Mouse (Mus musculus) thymus, postnatal 0 days (tissue): ENCODE data around the gene Cacna1h. TPM values are rescaled to one million over a fixed set of nuclear protein-coding genes. Genes with fewer than 3 reads are reported as not detected.

Source experiments
- DNase-seq: peaks from one replicate; pipeline ENCODE4 v3.0.0-alpha.2; 2015; ENCODE audit warnings: low spot score
- polyA plus RNA-seq: library from polyadenylated mRNA; unstranded; fragments of >200 nt; fragmentation: Nextera tagmentation; extraction: Ambion mirVana; gene quantifications from 2 replicates; pipeline ENCODE4 v1.2.1, GENCODE M21; 2015

The Cacna1h gene
- polyA plus RNA-seq, 1 experiment from 2014 or later = 0.18 TPM

DNA sequence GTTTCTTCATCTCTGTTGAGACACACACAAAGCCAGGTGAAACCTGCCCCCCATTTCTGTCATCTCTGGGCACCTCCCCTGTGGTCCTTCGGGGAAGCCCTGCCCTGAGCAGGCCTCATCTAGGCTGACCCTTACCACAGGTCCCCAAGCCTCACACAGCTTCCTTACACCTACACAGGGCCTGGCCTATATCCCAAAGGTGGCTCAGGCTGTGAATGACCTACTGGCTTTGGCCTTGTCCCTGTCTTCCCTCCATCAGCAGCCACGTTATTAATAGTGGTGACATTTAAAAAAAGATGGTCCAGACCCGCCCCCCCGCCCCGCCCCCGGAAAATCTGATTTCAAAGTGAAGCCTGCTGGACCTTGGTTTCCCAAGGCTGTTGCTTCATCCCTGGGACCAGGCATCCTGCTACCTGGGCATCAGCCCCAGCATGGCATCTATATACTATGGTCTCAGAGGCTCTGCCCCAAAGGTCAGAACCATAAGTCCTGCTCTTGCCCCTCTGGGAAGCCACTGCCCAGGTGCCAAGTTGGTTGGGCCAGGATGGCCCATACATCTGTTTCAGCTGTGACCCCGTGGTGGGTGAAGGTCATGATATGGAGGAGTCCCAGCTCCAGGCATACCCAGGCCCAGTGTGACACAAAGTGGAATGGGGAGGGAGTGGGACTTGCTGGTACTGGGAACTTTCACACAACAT is 25.1 kb downstream of the Cacna1h start:
- no peak for DNase-seq

DNA sequence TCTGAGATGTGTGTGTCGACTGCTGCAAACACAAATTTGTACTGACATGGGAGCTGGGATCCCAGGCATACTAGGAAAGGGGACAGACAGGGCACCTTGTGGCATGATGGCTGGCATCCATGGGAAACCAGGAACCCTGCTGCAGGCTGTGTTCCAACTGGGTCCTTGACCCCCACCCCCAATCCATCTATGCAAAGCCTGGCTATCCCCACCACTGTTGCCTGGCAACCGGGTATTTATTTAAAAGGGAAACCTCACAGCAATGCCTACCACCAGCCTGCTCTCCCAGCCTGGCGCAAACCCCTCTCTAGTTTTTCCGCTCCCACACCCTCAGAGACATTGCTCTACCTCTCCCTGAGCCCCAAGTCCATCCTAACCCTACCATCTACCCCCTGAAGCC is 26.2 kb downstream of the Cacna1h start:
- DNase-seq = no peak

DNA sequence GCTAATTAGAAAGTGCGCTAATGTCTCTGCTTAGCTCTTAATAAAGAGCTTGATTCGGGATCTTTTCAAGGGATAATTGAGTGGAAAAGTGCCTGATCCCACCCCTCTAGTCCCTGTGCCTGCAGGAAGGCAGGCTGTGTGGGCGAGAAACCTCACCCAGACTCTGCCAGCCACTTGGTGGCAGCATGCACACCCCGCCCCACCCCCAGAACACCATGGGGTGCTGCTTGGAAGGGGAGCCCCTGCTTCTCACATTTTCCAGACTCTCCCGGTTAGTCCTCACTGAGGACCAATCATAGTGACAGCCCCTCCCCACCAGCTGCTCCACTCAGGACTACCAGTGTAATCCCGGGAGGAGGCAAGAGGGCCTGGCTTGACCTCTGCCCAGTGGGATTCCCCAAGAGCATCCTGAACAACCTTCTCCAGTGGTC is 27.6 kb downstream of the Cacna1h start:
- DNase-seq = no peak

DNA sequence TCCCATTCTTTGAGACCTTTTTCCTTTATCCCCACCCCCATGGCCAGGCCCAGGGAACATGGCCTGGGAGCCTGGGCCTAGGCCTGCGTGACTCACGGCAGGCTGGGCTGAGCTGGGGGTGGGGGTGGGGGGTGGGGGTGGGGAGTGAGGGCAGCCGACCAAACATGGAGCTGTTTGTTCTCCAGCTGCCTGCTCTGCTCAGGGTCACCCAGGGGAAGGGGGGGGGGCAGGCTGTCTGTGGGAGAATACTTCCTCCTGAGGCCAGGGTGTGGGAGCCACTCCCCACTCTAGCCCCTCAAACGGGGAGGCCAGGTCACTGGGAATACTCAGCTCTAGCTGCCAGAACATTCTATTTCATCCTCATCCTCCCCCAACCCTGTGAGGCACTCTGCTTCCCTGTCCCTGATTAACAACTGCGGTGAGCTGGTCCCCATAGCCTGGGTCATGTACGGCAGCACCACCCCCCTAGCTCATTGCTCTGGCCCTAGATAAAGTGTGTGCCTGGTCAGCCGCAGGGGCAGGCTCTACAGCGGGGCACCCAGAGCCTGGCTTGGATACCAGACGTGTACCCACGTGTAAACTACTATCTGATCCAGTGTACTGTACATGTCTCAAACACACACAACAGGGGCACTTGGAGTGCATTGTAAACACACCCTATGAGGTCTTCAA is 28.2 kb downstream of the Cacna1h start:
- no peak for DNase-seq

DNA sequence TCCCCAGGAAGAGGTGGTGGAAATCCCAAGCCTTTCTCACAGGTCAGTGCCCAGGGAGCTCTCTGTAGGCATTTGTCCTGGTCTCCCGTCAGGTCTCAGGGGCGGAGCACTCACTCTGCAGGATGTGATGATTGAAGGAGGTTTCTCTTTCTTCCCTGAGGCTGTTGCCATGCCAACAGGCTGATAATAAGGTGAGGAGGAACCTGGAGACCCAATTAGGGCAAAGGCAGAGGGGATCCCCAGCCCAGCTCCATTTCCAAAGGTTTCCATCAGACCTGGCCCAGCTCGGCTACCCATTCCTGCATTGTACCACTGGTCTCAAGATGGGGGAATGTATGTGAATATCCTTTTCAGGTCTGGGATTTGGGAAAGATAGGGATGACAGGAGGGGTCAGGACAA is 29.4 kb downstream of the Cacna1h start:
- no peak for DNase-seq

DNA sequence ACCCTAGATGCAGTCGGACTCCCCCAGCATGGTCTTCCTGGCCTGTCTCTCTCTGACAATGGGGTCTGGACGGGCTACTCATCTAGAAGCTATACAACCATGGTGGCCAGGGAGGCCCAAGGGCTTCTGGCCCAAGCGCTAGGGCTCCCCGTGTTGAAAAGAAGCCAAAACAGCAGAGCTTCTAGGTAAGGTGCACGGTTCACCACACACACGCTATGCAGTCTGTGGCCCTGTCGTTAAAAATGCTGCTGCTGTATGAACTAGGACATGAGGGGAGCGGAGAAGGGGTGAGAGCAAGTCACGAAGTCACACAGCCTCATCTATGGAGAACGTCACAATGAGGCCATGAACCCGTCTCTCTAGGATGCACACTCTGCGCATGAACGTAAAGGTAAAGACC is 31.4 kb downstream of the Cacna1h start:
- DNase-seq = no peak

DNA sequence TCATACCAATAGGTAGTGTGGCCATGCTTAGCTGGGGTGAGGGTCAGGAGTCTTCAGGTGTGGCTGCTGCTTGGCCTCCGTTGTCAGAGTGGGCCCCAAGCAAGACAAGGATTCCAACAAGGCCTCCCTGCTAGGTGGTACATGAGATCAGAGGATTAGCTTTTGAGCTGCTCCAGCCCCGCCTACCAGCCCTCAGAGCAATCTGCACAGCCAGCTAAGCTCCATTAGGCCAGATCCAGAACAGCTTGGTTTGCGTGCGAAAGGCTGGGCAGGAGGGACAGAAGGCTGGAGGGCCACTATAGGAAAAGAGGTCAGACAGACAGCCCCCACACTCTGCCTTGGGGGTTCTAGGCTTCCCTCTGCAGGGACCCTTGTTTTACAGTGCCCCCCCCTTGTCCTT is 32.1 kb downstream of the Cacna1h start:
- no peak for DNase-seq

- peak; percentile 25 for DNase-seq
Observed at GRCm38 (mm10) chr17:25400443-25400842, 33.1 kb downstream of the Cacna1h start.

DNA sequence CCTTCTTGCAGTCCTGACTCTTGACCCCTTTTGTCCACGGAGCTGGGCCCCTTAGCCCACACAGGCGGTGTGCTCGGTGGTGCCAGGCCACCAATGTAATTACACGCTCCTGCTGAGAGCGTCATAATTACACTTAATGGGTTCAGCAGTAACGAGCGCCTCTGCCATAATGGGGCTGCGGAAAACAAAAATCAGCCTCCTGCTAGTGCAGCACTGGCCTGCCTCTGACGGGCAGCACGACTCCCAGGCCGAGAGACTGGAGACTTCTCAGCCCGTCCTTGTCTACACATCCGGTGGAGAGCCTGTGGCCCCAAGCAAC is 35.1 kb downstream of the Cacna1h start:
- no peak for DNase-seq

DNA sequence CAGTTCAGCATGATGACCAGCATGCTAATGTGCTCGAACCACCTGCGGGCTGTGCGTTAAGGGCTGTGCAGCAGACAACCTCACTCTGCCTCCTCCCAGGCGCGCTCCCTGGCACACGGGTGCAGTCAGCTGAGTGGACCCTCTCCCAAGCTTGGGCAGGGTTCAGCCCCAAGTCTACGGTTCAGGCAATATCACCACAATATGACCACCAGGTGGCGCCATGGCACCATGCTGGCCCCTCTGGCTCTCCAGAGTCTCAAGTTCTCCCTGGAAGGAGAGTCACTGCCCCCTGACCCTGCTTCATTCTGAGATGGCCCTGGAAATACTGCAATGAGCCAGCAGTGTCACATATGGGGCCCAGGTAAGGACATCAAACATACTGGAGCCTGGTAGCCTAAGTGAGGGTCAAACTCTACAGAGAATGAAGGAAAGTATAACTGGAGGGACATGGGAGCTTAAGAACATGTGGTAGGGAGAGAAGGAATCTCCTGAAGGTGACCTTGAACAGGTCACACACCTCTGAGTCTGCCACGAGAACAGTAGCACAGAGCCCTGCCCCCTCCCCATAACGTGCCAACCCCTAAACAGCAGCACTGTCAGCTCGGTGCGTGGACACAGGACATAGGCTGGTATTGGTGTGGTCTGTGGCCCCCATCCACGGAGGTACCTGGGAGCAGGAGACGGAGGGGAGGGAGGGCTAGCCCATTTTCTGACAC is 35.6 kb downstream of the Cacna1h start:
- peak; percentile 51 for DNase-seq

- no peak for DNase-seq
Observed at GRCm38 (mm10) chr17:25394526-25394925, 39.1 kb downstream of the Cacna1h start.

DNA sequence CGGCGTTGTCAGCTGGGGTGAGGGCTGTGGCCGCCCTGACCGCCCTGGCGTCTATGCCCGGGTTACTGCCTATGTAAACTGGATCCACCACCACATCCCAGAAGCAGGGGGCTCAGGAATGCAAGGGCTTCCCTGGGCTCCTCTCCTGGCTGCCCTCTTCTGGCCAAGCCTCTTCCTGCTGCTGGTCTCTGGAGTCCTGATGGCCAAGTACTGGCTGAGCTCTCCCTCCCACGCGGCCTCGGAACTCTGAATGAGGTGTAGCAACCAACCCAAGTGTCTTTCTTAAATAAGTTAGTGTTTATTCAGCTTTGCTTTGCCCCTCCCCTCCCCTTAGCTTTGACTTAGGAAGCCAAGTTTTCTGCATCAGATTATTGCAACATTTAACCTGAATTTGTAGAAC is 59.6 kb downstream of the Cacna1h start:
- DNase-seq = no peak

- no peak for DNase-seq
Observed at GRCm38 (mm10) chr17:25372491-25372890, 61.1 kb downstream of the Cacna1h start.

- no peak for DNase-seq
Observed at GRCm38 (mm10) chr17:25368973-25369372, 64.6 kb downstream of the Cacna1h start, which contains the start of gene Tpsg1. Tpsg1 (plus strand) TSS chr17:25369273.

- DNase-seq = no peak
Observed at GRCm38 (mm10) chr17:25366005-25366404, 67.6 kb downstream of the Cacna1h start, which contains the start of gene Tpsb2. Tpsb2 (plus strand) TSS chr17:25366305.

GRCm38 (mm10) chr17:25363726-25364125 is 69.9 kb downstream of the Cacna1h start:
- DNase-seq = peak; percentile 38

DNA sequence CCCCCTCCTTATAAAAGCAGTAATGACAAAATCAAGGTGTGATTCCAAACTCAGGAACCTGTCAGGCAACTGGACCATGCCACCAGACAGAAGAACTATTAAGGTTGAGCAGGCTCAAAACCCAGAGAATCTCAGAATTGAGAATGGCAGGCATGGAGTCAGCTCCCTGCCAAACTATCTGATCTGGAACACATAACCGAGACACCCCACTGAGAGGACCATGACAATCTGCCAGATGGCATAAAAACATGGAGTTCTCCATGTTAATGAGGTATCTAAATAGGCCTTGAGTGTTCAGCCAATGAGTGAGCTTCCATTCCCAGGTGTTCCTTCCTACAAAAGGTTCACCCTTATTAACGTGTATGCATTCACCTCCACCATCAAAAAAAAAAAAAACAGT is 72.3 kb downstream of the Cacna1h start:
- no peak for DNase-seq

DNA sequence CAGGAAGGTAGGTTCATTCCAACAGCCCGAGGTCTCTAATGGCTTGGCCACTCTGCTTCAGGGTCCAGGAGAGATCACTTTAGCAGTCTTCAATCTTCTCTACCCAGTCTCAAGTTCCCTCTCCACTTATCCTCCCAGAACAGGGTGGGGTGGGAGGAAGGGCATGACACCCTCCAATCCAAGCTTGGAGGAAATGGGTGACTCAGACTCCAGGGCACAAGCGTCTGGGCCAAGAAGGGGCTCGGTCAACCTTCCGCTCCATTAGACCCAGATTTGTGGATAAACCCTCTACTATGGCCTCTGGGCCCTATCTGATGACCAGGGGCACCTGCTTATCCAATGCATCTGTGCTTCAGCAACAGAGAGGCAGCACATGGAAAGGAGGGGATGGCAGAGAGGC is 88.1 kb downstream of the Cacna1h start, which contains the start of gene Tpsab1:
Gene Tpsab1, minus strand, starts transcription at position 101 of the 400 bp plus-strand sequence.
- DNase-seq = no peak

- no peak for DNase-seq
Observed at GRCm38 (mm10) chr17:25341490-25341889, 92.1 kb downstream of the Cacna1h start.

DNA sequence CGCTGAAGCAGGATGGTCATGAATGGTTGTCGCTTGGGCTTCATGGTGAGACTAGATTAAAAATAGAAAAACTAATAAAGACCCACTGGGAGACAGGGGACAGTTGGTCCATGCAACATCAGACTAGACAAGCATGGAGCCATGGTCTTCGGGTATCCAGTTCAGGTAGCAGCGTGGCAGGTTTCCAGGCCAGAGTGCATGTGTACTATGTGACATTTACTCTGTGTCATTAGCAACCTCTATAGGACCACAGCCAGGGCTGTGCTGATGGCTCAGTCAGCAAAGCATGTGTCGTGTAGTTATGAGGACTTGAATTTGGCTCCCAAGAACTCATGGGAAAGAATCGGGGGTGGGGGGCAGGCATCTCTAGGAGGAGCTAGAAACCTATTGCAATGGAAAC is 93.6 kb downstream of the Cacna1h start:
- no peak for DNase-seq

DNA sequence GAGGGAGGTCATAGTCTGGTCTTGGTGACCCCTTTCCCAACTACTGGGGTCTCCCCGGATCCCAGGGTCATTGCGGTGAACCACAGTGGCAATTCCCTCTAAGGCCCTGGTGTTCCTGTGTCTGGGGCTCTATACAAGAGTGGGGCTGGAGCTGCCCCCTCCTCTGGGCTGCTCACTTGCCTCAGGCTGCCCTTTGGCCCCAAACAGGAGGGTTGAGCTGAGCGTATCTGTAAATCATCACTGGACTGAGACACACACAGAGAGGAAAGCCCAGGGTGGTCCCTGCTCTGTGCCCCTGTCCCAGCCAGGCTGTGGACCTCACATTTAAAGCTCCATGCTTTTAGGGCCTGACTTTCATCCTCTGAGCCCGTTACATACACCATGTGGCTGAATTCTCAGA is 95.4 kb downstream of the Cacna1h start:
- DNase-seq = no peak

DNA sequence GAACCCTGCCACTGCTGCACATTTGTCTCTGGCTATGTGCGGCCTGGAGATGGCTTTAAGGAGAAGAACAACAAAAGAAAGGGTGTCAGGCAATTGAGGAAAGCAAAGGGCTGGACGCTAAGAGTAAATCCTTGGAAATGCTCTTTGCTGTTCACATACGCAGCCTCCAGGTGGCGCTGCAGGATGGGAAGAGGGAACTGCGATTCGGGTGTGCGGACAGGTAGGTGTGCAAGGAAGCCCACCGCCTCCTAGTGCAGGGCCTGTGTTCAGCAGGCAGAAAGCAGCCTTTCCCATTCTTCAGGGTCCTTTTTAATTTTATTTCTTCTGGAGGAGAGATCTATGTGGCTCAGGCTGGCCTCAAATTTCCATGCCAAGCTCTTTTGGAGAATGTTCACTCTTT is 99.6 kb downstream of the Cacna1h start:
- peak; percentile 62 for DNase-seq
